Mouse (Mus musculus): ENCODE data around the gene Uchl1. TPM values are rescaled to one million over a fixed set of nuclear protein-coding genes. Genes with fewer than 3 reads are reported as not detected.

The Uchl1 gene
- polyA plus RNA-seq (2016; fragmentation: Nextera tagmentation; extraction: Ambion mirVana): 141 and 184 TPM in 2 replicates

DNA sequence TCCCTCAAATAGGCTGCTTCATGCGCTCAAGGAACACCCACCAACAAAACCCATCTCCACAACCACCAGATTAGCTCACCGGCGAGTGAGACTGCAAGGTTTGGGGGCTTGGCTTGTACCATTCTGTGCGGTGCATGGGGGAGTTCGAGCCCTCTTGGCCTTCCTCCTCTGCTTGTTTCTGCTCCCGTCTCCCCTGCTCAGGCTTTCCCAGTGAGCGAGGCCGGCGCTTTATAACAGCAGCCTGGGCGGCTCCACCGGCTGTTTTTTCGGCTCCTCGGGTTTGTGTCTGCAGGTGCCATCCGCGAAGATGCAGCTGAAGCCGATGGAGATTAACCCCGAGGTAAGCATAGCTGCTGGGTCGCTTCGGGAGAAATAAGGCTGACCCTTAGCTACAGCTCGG, at the start of gene Uchl1:
Uchl1 (plus strand) TSS at position 109 of the 400 bp plus-strand sequence.
- ATAC-seq (ENCODE audit: insufficient number of reproducible peaks, insufficient read depth, low FRiP score, low TSS enrichment): peak; percentile 85
- peak within 1 kb of the TSS; percentile 38 for H3K9ac ChIP-seq
- H3K9me3 ChIP-seq: no peaks in the 10 kb centered on the region
- peak within 1 kb of the TSS; percentile 47 for H3K4me3 ChIP-seq
- no peak within 1 kb of the TSS for H3K27ac ChIP-seq
- H3K36me3 ChIP-seq: no peaks in the 10 kb centered on the region
- H3K4me2 ChIP-seq (replicated peaks): peak within 1 kb of the TSS; percentile 87
- H3K4me1 ChIP-seq: peaks cover 17% of the 10 kb centered on the region; the same call in 1 of the 2 replicates
- H3K27me3 ChIP-seq: peaks cover 18% of the 10 kb centered on the region
- under 1% methylated on average over 20 of the region's 20 CpGs for WGBS

DNA sequence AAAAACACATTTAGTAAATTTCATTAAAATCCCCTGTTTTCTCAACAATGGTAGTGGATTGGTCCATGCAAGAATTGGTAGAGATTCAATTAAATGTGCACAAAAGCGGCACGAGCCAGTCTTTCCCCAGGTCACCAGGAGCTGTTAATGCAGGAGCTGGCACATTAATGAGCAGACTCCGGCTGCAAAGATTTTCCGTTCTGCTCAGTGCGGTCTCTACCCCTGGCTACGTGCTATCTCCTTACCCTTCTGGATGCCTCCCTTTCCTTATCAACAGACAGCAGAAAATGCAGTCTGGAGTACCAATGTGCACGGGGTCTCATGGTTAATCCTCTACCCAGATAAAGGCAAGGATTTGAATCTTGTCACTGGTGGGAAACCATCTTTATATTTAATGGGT, 48.1 kb upstream of the Uchl1 start:
- ATAC-seq (ENCODE audit: insufficient number of reproducible peaks, insufficient read depth, low FRiP score, low TSS enrichment): no peak
- H3K27me3 ChIP-seq: no peaks in the 10 kb centered on the region
- no peaks in the 10 kb centered on the region for H3K36me3 ChIP-seq
- no peak overlapping the region for H3K9ac ChIP-seq
- no peaks in the 10 kb centered on the region for H3K4me1 ChIP-seq
- 79% methylated on average over 7 of the region's 7 CpGs for whole genome bisulfite sequencing
- H3K4me2 ChIP-seq (replicated peaks): no peak overlapping the region
- no peaks in the 10 kb centered on the region for H3K9me3 ChIP-seq
- no peak overlapping the region for H3K27ac ChIP-seq
- no peak overlapping the region for H3K4me3 ChIP-seq

DNA sequence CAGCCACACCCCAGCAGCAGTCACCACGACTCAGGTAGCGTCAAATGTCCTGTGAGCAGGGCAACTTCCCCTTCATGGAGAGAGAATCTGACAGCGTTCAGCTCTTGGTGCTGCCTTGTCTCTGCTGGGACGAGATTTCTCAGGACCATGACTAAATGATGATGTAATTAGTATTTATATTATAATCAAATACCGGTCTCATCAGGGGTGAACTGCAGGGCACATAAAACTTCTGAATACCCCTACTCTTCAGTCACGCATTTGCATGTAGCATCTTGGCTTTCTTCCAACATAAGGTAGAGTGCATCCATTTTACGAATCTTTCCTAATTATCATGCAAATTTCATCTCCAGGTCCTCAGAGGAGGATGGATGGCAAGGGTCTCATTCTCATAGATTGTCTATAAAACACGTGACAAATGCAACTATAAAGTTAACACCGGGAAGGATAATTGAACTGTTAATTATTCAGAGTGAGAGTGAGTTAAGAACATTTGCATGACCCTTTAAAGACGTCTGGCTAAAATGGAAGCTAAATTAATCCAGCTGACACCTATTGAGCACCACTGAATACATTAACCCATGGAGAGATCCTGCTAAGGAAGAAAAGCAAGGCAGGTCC, 40.3 kb upstream of the Uchl1 start:
- no peaks in the 10 kb centered on the region for H3K36me3 ChIP-seq
- no peaks in the 10 kb centered on the region for H3K27me3 ChIP-seq
- H3K4me2 ChIP-seq (replicated peaks): no peak overlapping the region
- no peak overlapping the region for H3K9ac ChIP-seq
- H3K9me3 ChIP-seq: no peaks in the 10 kb centered on the region
- H3K4me3 ChIP-seq: no peak overlapping the region
- no peaks in the 10 kb centered on the region for H3K4me1 ChIP-seq
- WGBS: 68% methylated on average over 10 of the region's 10 CpGs
- H3K27ac ChIP-seq: no peak overlapping the region
- no peak for ATAC-seq (ENCODE audit: insufficient number of reproducible peaks, insufficient read depth, low FRiP score, low TSS enrichment)

DNA sequence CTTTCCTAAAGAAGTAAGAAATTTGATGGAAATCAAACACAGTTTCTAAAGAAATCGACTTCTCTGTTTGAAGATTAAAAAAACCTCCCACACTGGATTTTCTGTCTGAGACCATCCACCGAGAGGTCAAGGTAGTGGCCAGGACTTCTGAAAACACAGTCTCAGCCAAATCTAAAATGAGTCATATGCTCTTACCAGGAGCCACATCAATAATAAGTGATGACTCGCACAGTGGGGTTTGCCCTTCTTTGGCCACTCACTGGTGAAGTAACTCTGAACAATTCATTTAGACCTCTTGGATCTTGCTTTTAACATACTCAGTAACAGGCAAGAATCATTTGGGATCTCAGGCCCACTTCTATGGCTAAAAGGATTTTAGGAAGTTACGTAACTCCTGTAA, 33.7 kb upstream of the Uchl1 start:
- 0 out of 2 replicates have a peak, but pooled peaks cover 3% of the 10 kb centered on the region for H3K9me3 ChIP-seq
- H3K27me3 ChIP-seq: no peaks in the 10 kb centered on the region
- no peaks in the 10 kb centered on the region for H3K4me1 ChIP-seq
- H3K4me2 ChIP-seq (replicated peaks): no peak overlapping the region
- H3K4me3 ChIP-seq: no peak overlapping the region
- ATAC-seq (ENCODE audit: insufficient number of reproducible peaks, insufficient read depth, low FRiP score, low TSS enrichment): no peak
- 95% methylated on average over 4 of the region's 4 CpGs for WGBS
- H3K27ac ChIP-seq: no peak overlapping the region
- no peaks in the 10 kb centered on the region for H3K36me3 ChIP-seq
- H3K9ac ChIP-seq: no peak overlapping the region

DNA sequence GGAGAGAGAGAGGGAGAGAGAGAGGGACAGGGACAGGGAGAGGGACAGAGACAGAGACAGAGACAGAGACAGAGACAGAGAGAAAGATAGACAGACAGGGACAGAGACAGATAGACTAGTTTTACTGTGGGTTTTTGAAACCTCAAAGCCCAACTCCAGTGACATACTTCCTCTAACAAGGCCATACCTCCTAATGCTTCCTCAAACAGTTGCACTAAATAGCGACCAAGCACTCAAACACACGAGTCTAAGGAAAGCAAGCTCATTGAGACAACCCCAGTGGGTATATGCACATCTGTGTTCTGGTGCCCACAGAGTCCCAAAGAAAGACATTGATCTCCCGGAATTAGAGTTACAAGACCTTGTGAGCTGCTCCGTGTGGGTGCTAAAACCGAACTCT, 32.6 kb upstream of the Uchl1 start:
- Histone ChIP-seq H3K9ac (no peak overlapping the region), H3K4me3 (no peak overlapping the region), H3K9me3 (0 out of 2 replicates have a peak, but pooled peaks cover 3% of the 10 kb centered on the region), H3K27ac (no peak overlapping the region), H3K4me2 (replicated peaks) (no peak overlapping the region), H3K4me1 (no peaks in the 10 kb centered on the region), H3K27me3 (no peaks in the 10 kb centered on the region), H3K36me3 (no peaks in the 10 kb centered on the region)
- WGBS: 86% methylated on average over 5 of the region's 5 CpGs
- no peak for ATAC-seq (ENCODE audit: insufficient number of reproducible peaks, insufficient read depth, low FRiP score, low TSS enrichment)

DNA sequence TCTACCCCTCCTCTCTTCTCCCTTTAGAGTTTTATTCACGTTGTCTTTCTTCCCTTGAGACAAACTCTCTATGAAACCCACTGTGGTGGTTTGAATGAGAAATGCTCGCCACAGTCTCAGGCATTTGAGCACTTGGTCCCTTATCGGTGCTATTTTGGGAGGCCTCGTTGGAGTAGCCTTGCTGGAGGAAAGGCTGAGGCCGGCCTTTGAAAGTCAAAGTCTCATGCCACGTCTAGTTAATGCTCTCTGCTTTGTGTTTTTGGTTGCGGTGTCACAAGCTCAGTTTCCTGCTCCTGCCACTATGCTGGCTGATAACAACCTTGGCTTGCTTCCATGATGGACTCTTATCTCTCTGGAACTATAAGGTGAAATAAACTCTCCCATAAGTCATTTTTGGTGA, 28.4 kb upstream of the Uchl1 start:
- Histone ChIP-seq H3K9me3 (no peaks in the 10 kb centered on the region), H3K36me3 (no peaks in the 10 kb centered on the region), H3K27ac (no peak overlapping the region), H3K4me2 (replicated peaks) (no peak overlapping the region), H3K4me3 (no peak overlapping the region), H3K9ac (no peak overlapping the region), H3K27me3 (no peaks in the 10 kb centered on the region), H3K4me1 (no peaks in the 10 kb centered on the region)
- WGBS: 72% methylated on average over 7 of the region's 7 CpGs
- ATAC-seq (ENCODE audit: insufficient number of reproducible peaks, insufficient read depth, low FRiP score, low TSS enrichment): no peak

DNA sequence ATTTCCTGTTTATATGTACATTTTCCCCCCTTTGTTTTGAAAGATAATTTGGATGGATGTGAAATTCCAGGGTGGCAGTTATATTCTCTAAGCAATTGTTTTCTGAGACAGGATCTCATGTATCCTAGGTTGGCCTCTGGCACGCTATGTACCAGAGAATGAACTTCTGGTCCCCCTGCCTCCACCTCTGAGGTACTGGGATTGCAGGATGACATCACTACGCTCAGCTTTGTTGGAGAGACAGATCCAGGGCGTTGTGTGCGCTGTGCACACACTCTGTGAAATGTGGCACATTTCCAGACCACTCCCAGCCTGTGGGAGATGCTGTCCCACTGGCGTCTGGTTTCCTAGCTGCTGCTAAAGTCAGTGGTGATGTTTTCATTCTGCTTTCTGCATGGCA, 21.7 kb upstream of the Uchl1 start:
- H3K36me3 ChIP-seq: no peaks in the 10 kb centered on the region
- no peak overlapping the region for H3K4me3 ChIP-seq
- 44% methylated on average over 5 of the region's 5 CpGs for WGBS
- H3K9me3 ChIP-seq: no peaks in the 10 kb centered on the region
- no peak for ATAC-seq (ENCODE audit: insufficient number of reproducible peaks, insufficient read depth, low FRiP score, low TSS enrichment)
- H3K4me1 ChIP-seq: peaks cover 5% of the 10 kb centered on the region; the same call in 1 of the 2 replicates
- no peaks in the 10 kb centered on the region for H3K27me3 ChIP-seq
- no peak overlapping the region for H3K9ac ChIP-seq
- no peak overlapping the region for H3K4me2 ChIP-seq (replicated peaks)
- H3K27ac ChIP-seq: peak overlapping the region; percentile 8; the same call in 1 of the 2 replicates

DNA sequence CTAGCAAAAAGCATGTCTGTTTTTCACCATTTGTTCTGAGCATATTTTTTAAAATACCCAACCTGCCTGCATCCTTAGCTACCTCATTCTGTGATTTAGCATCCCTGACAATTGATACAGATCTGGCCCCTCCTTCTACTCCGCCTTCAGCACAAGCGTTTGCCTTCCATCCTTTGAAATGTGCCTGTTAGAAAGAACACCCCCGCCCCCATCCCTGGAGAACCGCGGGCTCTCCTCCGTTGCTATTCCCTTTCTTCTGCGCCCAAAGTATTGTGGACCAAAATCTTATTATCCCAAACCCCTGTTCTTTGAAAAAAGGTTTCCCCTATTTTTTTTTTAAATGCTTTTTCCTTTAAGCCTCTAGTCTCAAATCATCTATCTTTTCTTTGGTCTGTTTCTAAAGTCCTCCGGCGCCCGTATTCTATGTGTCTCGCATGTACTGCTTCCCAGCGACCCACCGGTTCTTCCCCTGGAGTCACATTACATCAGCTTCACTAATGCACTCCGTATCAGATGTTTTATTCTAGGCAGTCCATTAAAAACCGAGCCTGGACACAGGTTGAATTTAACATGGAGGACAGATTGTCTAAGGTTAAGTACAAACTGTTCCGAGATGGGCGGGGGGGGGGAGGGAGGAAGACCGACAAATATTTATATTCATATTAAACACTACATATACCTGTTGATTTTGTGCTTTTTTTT, 551 bp upstream of the Uchl1 start:
- Histone ChIP-seq H3K4me2 (replicated peaks) (peak overlapping the region; percentile 87), H3K9me3 (no peaks in the 10 kb centered on the region), H3K4me1 (peaks cover 17% of the 10 kb centered on the region; the same call in 1 of the 2 replicates), H3K9ac (no peak overlapping the region), H3K27ac (no peak overlapping the region), H3K27me3 (peaks cover 18% of the 10 kb centered on the region), H3K4me3 (peak overlapping the region; percentile 47), H3K36me3 (no peaks in the 10 kb centered on the region)
- under 1% methylated on average over 18 of the region's 18 CpGs for WGBS
- no peak for ATAC-seq (ENCODE audit: insufficient number of reproducible peaks, insufficient read depth, low FRiP score, low TSS enrichment)

DNA sequence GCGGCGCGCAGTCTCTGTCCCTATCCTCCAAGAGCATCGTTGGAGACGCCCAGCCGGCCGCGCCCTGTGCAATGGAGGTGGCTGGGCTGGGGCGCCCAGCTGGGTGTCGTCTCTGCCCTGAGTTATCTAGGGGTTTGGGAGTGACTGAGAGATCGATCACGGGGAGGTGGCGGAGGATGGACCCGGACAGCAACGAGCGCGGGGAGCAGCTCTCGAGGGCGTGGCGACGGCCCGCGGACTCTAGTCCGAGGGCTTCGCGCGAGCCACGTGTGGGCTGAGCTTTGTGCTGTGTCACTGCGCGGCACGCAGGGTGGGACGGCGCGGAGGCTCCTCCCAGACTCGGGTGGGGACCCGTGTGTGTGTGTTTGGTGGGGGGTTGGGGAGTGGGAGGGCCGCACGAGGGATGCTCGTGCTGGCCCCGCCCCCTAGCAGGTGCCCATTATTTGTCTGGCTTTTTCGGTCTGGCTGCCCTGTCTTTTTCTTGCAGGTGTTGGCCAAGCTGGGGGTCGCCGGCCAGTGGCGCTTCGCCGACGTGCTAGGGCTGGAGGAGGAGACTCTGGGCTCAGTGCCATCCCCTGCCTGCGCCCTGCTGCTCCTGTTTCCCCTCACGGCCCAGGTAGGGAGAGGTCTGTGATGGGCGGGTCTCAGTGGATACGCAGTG, 696 bp downstream of the Uchl1 start:
- Histone ChIP-seq H3K4me3 (peak overlapping the region; percentile 47), H3K27me3 (peaks cover 18% of the 10 kb centered on the region), H3K4me1 (peaks cover 17% of the 10 kb centered on the region; the same call in 1 of the 2 replicates), H3K4me2 (replicated peaks) (peak overlapping the region; percentile 87), H3K27ac (no peak overlapping the region), H3K9ac (peak overlapping the region; percentile 38), H3K36me3 (no peaks in the 10 kb centered on the region), H3K9me3 (no peaks in the 10 kb centered on the region)
- under 1% methylated on average over 51 of the region's 51 CpGs for WGBS
- peak; percentile 80 for ATAC-seq (ENCODE audit: insufficient number of reproducible peaks, insufficient read depth, low FRiP score, low TSS enrichment)

DNA sequence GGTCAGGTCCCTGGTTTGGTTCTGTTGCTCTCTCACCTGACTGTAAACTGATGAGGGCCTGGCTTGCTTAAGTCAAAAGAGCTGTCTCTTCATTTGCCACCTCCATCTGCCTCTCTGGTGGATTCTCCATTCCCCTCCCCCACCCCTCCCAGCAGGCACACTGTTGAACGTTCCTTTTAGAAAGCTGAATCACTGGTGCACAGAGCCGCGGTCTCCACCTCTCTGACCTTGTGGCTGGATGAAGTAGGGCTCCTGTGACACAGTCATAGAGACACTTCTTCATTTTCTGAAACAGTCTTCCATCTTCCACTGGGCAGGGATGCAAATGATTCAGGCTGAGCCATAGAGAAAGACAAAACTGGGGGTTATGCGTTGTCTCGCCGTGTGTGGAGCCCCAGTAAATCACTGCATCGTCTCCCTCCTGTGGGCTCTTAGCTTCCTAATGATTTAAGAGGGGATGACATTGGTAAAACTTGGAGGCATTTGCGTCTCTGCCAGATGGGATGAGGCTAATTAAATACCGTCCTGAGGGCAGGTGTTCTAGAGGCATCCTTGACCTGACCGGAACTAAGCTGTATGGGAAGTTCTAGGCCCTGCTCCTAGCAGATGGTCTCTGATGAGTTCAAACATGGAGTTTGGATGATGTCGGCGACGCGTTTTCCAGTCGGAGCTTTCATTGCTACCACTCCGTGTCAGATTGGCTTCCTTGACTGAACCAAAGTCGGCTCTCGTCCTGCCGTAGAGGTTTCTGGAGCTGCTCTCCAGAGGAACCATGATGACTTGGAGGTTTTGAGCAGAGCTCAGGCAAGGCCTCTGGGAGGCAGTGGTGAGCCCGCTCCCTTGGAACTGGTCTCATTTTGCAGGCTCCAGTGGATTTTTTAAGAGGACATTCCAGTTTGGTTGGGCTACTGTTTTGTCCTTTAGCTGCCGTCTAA, 1.8 kb downstream of the Uchl1 start:
- Histone ChIP-seq H3K27me3 (peaks cover 18% of the 10 kb centered on the region), H3K9ac (no peak overlapping the region), H3K4me3 (0 out of 2 replicates have a peak overlapping the region, but pooled peaks have one; percentile 47), H3K4me2 (replicated peaks) (peak overlapping the region; percentile 87), H3K36me3 (no peaks in the 10 kb centered on the region), H3K9me3 (no peaks in the 10 kb centered on the region), H3K4me1 (peaks cover 17% of the 10 kb centered on the region; the same call in 1 of the 2 replicates), H3K27ac (no peak overlapping the region)
- ATAC-seq (ENCODE audit: insufficient number of reproducible peaks, insufficient read depth, low FRiP score, low TSS enrichment): no peak
- WGBS: 78% methylated on average over 21 of the region's 21 CpGs

DNA sequence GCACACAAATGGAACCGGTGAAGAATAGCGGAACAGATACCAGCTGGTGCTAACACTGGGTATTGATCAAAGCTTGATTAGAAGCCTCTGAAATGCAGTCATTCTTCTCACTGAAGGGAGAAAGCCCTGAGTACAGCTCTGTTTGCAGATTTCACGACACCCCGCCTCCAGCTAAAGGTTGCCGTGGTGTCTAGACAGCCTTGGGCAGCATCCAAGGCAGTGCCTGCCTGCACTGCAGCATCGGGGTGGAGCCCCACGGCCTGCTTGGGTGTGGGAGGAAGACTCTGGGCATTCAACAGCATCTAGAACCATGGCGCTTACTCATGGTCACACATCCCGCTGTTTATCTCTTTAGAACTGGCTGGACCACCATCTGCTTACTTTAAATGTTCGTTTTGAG, 3.3 kb downstream of the Uchl1 start:
- Histone ChIP-seq H3K9me3 (no peaks in the 10 kb centered on the region), H3K27me3 (peaks cover 17% of the 10 kb centered on the region), H3K4me3 (no peak overlapping the region), H3K9ac (no peak overlapping the region), H3K36me3 (no peaks in the 10 kb centered on the region), H3K27ac (no peak overlapping the region), H3K4me1 (peaks cover 17% of the 10 kb centered on the region; the same call in 1 of the 2 replicates), H3K4me2 (replicated peaks) (no peak overlapping the region)
- 67% methylated on average over 10 of the region's 10 CpGs for WGBS
- no peak for ATAC-seq (ENCODE audit: insufficient number of reproducible peaks, insufficient read depth, low FRiP score, low TSS enrichment)

All from embryonic facial prominence, embryonic 12.5 days (tissue).